Mouse (Mus musculus): ENCODE results near the gene Ndufs3.

Gene Ndufs3

DNA sequence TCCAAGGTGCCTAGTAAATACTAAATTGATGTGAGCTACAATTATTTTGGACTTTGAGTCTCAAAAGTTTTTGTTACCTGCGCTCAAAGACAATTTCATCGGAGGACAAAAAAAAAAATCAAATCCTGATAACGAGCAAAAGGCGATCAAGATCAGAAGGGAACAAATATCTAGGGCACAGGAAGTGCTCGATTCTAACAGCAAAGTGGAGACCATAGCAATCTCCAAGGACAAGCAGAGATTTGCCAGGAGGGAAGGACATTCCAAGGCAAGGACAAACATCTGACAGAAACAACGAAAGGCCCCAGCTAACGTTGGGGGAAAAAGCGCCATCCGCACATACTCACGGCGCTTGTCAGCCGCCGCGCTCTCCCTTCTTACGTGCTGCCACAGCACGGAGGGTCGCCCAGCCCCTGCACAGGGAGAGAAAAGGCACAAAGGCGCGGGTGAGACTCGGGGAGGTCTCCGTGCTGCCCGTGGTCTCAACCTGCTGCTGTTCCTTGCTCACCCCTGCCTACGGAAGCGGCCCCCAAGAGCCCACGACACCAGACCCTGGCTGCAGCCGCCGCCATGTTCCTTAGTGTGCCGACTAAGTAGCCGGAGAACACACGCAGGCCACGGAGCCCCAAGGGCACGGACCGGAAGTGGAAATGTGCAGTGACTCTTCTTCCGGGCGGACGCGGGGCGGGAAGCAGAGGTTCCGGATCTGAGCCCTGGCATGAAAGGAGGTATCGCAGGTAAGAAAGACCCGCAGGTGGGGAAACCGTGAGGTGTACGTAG lies at the start of gene Ndufs3, which contains the start of gene Kbtbd4:
Gene Ndufs3 (minus strand): TSS at position 752 of the 780 bp plus-strand sequence.
Gene Kbtbd4 (plus strand): TSS at position 665 of the 780 bp plus-strand sequence.
- peak; percentile 79 to 85 for DNase-seq (ENCODE audit: low spot score in 2 of 2)

DNA sequence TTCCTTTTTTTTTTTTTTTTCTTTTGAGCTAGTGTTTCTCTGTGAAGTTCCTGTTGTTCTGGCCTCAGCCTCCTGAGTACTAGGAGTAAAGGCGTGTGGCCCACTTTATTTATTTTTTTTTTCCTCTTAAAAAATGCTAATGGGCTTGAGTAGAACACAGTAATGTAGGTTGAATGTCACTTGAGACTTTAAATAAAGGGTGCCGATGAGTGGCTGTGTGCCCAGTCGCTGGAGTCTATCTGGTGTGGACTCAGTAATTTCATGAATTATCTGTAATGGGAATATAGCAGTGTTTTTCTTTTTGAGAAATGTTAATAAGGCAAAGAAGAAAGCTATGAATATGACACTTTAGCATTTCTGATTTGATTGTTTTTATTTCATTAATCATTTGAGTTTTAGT lies 48.8 kb upstream of the Ndufs3 start:
- DNase-seq (ENCODE audit: low spot score in 2 of 2) = no peak

DNA sequence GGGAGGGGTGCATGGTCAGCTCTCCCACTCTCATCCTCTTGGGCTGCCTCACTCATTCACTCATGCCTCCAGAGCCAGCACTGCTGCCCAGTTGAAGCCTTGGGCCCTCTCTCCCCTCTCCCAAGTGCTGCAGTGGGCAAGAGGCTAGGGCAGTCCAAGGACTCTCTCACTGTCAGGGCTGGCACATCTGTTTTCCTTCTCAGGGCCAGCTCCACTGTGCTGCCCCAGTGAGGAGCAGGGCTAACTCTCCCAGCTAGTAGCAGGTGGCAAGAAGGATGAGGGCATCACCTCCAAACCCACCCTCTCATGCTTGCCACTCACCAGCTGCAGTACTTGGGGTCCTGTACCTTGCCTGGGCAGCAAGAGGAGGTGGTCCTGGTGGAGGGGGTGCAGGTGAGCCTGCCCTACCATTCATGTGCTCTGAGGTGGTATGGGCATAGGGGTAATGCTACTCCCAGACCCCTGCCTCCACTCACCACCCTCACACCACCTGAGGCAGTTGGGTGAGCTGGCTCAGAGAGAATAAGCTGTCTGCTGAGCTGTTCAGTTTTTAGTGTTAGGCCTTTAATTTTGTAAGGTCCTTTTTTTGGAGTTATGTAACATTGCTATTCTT lies 46.1 kb upstream of the Ndufs3 start:
- DNase-seq (ENCODE audit: low spot score in 2 of 2) = no peak

DNA sequence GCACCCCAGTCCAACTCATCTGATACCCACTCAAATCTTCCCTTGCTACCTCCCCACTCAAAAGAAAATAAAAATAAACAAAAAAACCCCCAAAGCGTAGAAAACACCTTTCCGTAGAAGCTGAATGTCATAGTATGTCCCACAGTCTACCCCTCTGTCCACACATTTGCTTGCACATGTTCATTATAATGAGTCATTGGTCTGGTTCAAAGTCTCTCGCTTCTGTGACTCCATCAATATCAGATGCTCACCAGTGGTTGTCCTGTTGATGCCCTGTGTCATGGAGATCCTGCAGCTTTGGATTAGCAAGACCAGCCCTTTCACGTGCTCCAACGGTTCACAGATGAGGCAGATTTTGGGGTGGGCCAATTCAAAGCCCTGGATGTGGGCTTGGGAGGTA lies 45.5 kb upstream of the Ndufs3 start:
- DNase-seq (ENCODE audit: low spot score in 2 of 2) = no peak

DNA sequence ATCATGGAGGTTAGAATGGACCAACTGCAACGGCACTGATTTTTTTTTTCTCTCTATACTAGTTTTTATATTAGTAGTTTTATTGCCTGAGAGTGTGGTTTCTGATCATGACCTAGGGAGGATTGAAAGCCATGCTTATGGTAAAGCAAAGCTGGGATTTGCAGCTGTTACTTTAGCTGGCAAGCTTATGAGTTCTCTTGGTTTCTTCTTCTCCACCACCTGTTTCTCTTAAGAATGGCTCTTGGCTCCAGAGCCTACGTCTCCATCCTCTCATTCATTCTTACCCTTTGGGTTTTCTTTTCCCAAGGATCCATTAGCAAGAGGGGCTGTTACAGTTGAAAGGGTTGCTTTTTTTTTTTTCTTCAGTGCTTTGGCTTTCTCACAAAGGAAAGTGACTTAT lies 37.1 kb upstream of the Ndufs3 start:
- DNase-seq (ENCODE audit: low spot score in 2 of 2) = no peak

DNA sequence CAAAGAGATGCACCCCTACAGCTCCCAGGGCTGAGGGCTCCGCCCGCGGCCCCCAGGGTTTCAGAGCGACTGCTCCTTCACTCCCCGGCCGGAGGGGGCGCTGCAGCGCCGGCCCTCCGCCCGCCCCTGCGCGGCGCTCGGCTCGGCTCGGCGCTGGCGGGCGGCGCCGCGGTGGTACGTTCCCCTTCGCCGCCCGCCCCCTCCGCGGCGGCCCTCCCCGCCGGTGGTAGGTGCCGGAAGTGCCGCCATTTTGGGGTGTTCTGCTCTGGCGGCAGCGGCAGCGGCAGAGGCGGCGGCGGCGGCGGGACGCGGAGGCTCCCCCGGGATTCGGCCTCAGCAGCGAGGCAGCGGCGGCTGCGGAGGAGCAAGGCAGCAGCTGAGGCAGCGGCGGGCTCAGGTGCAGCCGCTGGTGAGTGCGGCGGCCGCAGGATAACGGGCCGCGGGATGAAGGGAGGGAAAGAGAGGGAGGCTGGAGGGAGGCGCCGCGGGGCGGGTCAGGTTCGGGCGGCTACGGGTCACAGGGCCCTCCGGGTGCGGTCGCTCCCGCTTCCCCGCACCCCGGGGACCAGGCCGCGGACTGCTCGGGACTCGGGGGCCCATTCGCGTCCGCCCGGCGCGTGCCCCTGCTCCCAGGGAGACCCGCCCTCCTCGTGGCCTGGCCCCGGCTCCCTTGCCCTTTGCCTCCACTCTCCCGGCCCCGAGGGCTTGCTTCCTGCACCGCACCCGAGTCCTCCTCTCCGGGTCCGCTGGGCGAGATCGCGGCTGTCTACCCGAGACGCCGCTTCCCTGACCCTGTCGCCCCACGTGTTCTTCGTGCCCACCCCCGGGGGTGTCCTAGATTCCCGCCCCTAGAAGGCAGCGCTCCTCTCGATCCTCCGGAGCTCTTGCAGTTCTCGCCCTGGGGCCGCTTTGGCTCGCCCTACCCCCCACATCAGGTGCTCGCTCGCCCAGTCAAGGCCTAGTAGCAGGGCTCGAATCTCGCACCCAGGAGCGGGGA lies 35.9 kb upstream of the Ndufs3 start, which contains the start of gene Celf1:
Gene Celf1 (plus strand): TSS at position 150 of the 997 bp plus-strand sequence.
- DNase-seq (ENCODE audit: low spot score in 2 of 2) = peak; percentile 77 to 85

DNA sequence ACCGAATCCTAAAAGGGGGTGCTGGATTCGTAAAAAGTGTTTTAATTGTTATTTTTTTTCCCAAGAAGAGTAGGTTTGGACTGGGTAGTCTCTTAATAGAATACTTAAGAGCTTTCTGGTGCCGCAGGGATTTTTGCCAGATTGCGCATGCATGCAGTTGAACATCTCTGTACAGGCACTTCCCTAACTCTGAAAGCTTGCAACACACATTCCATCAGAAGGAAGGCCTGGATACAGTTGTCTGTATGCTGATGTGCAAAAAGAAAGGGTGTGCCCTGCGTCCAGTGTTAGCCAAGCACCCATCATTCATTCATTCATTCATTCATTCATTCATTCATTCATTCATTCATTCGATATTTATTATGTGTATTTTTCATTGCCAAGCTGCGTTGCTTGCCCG lies 35.1 kb upstream of the Ndufs3 start:
- no peak for DNase-seq (ENCODE audit: low spot score in 2 of 2)

DNA sequence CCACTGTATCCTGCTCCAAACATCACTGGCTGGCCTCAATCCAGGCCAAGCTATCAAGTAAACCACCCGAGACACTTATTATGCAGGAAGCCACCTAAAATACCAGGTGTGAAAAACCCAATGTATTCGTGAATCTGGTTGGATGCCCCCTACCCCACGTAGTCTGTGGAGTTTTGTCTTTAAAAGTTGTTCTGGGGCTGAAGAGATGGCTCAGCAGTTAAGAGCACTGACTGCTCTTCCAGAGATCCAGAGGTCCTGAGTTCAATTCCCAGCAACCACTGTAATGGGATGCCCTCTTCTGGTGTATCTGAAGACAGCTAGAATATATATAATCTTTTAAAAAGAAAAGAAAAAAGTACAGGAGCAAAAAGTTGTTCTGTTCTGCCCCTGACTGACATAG lies 33.7 kb upstream of the Ndufs3 start:
- DNase-seq (ENCODE audit: low spot score in 2 of 2) = no peak

DNA sequence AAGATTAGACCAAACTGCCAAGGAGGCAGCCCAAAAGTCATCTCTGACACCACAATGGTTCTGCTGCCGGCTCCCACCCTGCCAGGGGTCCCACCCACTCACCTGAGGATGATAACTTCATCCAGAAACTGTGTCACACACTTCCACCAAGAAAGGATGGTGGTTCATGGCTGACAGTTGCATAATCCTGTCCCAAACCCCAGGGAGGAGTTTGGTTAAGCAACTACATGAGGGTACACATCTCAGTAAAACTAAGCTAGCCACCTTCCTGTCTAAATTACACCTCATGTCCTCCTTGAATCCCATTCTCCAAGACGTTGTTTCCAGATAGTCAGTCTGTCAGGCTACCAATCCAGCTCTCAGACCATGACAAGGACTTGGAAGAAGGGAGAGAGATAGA lies 27.6 kb upstream of the Ndufs3 start:
- no peak for DNase-seq (ENCODE audit: low spot score in 2 of 2)

DNA sequence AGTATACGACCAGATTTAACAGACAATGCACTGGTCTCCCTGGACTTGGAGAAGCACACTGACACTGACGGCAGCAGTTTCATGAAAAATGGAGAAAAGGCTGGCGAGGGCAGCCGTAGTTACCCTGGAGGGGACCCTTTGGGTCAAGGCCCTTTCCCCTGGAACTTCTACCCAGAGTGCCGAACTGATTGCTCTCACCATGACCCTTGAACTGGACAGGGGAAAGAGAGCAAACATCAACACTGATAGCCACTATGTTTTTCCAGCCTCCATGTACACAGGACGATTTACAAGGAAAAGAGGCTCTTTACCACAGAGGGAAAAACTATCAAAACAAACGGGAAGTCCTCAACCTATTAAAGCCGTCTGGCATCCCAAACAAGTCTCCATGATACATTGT lies 27.2 kb upstream of the Ndufs3 start:
- DNase-seq (ENCODE audit: low spot score in 2 of 2) = no peak

DNA sequence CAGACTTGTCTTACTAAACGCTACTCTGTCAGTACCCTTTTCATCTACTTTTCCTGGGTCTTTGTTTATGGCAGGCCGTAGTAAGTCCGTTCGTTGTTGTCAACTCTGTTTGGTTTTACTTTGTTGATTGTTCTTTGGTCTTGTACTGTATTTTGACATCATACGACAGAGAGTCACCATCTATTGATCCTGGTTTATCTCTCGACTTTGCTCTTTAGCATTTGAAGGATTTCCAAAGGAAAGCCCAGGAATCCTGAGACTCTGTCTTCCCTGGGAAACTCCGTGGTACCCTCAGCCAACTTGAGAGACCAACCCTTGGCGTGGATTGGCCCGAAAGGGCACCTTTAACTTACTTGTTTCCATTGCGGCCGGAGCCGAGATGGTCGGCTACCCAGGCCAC lies 23.9 kb upstream of the Ndufs3 start:
- no peak for DNase-seq (ENCODE audit: low spot score in 2 of 2)

DNA sequence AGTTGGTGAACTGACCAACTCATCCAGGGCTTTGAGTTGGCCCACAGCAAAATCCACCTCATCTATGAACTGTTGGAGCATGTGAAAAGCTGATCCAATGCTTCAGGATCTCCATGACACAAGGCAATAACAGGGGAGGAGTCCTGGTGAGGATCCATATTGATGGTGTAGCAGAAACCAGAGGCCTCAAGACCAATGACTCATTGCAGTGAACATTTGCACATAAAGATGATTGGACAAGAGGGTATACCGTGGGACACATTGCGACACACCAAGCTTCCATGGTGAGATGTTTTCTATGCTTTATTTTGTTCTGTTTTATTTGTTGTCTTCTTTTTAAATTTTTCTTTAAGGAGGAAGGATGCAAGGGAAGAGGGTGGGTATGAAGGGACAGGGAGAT lies 18.0 kb upstream of the Ndufs3 start:
- no peak for DNase-seq (ENCODE audit: low spot score in 2 of 2)

DNA sequence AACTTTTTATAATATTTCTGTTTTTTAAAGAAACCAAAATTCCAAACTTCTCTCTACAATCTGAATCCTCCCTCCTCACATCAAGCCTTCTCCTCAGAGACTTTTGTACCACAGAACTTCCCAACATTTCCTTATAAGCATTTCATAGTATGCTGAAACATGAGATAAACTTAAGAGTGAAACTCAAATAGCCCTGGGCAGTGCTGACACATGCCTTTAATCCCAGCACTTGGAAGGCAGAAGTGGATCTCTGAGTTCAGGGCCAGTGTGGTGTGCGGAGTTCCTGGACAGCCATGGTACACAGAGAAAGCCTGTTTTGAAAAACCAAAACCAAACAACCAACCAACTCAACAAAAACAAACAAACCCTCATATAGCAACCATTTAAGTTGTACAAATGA lies 16.6 kb upstream of the Ndufs3 start:
- DNase-seq (ENCODE audit: low spot score in 2 of 2) = no peak

DNA sequence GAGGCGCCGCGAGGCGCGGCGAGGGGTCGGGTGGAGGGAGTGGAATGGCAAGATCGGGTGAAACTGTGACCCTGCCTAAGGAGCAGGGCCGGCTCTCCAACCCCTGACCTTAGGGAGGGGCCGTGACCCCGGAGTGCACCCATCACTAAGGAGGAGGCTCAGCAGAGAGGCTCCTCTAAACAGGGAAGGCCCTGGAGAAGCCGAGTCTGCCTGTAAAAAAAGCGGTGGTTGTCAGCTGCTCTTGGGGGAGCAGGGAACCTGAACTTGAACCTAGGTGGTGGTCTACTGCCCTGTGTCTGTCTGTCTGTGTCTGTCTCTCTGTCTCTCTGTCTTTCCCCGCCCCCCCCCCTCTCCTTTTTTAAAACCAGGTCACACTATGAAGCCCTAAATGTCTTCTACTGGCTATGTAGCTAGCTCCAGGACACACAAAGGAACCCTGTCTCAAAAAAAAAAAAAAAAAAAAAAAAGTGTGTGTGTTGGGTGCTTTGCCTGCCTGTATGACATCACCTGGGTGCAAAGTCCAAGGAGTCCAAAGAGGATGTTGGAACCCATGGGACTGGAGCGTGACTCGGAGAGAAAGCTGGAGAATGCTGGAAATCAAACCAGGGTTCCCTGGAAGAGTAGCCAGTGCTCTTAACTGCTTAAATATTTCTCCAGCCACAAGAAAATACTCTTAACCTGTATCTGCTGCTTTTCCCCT lies 13.5 kb upstream of the Ndufs3 start:
- DNase-seq (ENCODE audit: low spot score in 2 of 2) = no peak

DNA sequence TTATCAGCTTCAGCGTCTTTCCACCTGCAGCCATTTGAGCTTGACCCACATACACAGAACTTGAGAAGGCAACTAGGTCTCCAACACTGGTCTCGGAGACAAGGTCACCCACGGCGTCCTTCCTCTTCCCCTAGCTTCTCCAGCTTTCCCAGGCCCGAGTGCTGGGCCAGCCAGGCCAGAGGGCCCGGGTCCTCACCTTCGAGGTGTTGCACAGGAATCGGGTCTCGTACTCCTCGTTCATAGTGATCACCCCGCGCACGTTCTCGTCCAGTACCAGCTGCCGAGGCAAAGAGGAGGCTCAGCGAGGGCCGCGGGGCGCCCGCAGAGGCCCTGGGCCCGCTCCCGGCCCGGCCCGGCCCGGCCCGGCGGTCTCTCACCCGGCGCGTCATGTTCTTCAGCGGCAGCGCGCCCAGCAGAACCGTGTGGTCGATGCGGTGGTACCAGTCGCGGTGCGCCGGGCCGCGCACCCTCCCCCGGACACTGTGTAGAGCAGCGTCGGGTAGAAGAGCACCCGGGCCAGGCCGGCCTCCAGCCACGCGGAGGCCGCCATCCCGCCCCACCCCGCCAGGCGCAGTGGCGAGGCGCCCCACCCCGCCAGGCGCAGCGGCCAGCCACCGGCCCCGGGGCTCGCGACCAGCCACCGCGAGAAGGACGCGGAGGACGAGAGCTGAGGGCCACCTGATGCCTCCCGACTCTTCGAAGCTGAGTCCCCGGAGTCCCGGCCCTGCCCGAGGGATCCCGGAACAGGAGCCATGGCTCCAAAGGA lies 12.8 kb upstream of the Ndufs3 start:
- peak; percentile 23 to 47 for DNase-seq (ENCODE audit: low spot score in 2 of 2)

DNA sequence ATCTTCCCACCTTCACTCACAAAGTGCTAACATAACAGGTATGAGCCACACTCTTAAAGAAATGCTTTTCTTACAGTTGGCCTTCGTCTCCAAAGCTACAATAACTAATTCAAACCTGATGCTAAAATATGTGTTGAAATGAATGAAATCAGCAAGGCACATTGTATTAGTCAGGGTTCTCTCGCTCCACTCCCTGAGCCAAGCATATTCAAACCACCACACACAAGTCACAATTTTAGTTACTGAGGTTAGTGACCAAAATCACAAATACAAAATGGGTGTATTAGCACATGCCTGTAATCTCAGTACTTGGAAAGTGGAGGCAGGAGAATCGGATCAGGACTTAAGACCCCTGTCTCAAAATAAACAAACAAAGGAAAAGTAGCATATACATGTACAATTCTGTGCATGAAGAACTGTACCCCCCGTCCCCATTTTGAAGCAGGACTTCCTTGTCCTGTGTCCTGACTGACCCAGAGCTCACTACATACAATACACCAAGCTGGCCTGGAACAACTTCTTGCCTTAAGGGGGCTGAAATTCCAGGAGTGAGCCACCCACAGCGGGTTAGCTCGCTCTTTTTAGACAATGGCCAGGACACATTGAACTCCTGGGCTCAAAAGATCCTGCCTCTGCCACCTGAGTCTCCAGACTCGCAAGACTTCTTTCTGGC lies 12.1 kb upstream of the Ndufs3 start:
- no peak for DNase-seq (ENCODE audit: low spot score in 2 of 2)

DNA sequence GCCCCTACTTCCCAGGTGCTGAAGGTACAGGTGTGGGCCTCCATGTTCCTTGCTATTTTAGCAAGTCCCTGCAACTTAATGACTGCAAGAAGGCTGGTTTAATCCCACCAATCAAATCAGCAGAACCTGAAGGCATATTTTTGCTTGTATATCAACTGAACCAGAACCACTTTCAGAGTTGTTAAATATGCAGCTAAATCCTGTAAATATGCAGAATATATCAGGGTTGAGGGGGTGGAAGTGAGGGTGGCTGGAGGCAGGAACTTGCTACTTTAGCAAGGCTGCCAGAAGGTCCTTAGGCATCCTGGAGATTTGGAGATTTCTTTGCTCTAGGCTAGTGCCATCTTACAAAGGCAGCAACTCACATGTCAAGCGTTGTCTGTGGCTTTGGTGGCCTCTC lies 10.9 kb upstream of the Ndufs3 start:
- no peak for DNase-seq (ENCODE audit: low spot score in 2 of 2)

DNA sequence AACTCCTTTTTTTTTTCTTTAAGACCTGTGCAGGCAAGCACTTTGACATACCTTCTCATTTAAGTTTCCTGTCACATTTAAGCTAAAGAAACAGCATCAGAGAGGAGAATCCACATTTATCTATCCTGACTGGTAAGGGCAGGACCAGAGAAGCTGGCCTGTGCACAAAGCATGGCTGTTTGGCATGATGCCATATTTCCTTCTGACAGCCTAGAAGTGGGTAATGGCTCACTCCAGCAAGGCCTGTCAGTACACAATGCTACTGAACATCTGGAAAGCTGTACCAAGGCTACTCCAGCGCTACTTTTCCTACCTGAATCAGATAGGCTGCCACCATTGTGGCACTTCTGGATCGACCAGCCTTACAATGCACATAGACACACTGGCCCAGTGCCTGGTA lies 9.0 kb upstream of the Ndufs3 start:
- no peak for DNase-seq (ENCODE audit: low spot score in 2 of 2)

DNA sequence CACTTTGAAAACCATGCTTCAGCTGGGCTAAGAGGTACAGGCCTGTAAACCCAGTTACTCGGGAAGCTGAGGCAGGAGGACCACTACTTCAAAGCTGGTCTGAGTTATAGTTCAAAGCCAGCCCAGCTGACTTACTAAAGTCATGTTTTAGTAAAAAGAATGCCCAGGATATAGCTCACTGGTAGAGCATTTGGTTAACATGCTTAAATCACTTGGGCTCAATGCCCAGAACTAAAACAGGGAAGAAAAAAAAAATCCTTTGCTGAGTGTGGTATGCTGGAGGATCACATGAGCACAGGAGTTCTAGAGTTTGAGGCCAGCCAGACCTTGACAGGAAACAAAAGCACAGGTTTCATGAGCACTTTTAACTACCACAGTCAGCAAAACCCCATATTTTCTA lies 7.0 kb upstream of the Ndufs3 start:
- DNase-seq (ENCODE audit: low spot score in 2 of 2) = no peak

DNA sequence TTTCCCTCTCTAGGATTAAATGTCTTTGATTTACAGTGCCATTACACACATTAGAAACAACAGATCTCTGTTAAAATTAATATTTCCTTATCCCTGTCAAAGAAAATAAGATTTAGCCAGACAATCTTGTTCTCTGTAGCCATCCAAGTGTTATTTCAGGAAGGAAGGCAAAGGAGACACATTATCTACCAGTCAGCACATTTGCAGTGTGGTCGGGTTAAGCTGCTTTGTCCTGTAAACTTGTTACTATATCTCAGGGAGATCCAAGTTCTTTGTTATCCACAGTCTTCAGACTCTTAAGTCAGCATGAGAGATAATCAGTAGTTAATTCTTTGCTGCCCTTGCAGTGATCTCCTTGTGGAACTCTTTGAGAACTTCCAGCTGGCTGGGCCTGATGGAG lies 6.2 kb upstream of the Ndufs3 start:
- DNase-seq (ENCODE audit: low spot score in 2 of 2) = no peak

All from thymus, postnatal 10 days (tissue).